Mouse (Mus musculus) E14TG2a.4 (cell line): ENCODE data around the gene Pdcd6ip.

ENCODE experiments used
- CTCF ChIP-seq: conservative IDR thresholded peaks from 2 replicates; pipeline ENCODE4 v1.5.1; 2014; ENCODE audit warnings: low read length
- NANOG ChIP-seq: IDR thresholded peaks from 2 replicates; pipeline ENCODE4 v1.6.1; 2014; ENCODE audit warnings: borderline replicate concordance, low read length, mixed read lengths

DNA sequence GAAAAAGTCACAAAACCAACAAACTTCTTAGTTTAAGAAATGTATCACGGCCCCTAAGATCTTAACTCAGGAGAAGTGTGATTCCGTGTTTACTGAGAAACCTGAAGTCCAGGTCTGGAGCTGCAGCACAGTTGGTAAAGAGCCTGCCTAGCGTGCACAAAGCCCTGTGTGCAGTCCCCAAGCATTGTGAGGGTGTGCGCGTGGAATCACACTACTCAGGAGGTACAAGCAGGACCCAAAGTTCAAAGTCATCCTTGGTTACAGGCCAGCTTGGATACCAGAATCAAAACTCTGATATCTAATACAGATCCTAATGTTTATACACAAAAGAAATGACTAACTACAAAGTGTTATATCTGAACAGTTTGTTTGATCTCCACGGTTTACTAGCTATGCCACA, 34.3 kb downstream of the Pdcd6ip start:
- TF ChIP-seq CTCF (no peak), NANOG (no peak)
